Mouse (Mus musculus) c-Kit-positive CD71-positive TER-119-positive erythroid progenitor cells, embryonic 14.5 days (primary cell): ENCODE data around the gene Moap1.

Experiments
- DNase-seq: peaks from one replicate; pipeline ENCODE4 v3.0.0-alpha.2; 2013; ENCODE audit warnings: low spot score

Moap1 gene

GRCm38 (mm10) chr12:102743589-102744574 is at the start of gene Moap1, which contains the start of gene Tmem251:
TSS of gene Moap1 (minus strand) at chr12:102743661.
TSS of gene Tmem251 (plus strand) at chr12:102743762.
- peak; percentile 85 for DNase-seq

GRCm38 (mm10) chr12:102787927-102788326 is 44.5 kb upstream of the Moap1 start:
- DNase-seq: no peak

GRCm38 (mm10) chr12:102785593-102785985 is 42.1 kb upstream of the Moap1 start:
- no peak for DNase-seq

- no peak for DNase-seq
These were observed 41.6 kb upstream of the Moap1 start for GRCm38 (mm10) chr12:102784899-102785592.

DNA sequence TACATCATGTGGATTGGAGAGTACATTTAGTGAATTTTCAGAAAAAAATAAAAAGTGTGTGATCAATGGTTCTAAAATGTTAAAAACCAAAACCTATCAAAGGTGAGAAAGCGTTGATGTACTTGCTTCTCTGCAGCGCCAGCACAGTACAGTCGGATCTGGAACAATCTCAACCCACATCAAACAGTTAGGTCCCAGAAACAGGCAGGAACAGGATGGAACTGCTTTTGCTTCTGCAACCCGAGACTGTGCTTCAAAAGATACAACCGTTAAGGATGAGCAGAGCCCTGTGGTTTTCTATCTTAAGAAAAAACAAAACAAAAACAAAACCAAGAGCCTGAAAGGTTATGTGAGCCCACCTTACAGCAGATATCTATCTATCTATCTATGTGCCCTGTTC is 39.4 kb upstream of the Moap1 start:
- DNase-seq: no peak

DNA sequence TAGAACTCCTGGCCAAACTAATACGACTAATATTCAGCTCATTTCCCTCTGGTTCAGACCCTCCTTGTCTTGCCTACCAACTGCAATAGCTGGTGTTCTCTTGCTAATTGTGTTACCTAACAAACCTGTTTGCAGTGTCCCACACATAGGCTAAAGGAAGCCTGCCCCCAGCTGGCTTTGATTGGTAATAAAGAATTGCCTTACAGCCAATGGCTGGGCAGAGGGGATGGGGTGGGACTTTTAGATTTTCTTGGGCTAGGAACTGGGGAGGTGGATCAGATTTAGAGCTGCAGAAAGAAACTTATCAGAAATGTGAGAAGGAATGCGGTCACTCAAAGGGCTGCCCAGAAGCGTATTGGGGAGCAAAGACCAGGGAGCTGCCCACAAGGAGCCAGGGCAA is 36.0 kb upstream of the Moap1 start:
- DNase-seq: no peak

DNA sequence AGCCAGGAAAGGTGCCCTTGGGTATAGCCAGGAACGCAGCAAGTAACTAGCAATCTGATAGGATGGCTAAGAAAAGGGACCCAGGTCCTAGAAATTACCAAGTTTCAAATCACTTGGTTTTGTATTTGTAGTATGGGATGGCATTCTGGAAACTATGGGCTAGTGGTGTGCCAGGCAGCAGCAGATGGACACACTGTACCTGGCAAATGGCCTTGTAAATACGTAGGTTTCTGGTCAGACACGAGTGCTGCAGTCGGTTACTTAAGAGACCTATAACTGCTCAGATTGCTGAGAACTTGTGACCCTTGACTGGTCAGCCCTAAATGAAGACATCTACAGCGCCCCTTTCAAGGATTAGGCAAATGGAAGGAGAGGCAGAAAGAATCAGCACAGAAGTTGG is 34.7 kb upstream of the Moap1 start:
- no peak for DNase-seq

DNA sequence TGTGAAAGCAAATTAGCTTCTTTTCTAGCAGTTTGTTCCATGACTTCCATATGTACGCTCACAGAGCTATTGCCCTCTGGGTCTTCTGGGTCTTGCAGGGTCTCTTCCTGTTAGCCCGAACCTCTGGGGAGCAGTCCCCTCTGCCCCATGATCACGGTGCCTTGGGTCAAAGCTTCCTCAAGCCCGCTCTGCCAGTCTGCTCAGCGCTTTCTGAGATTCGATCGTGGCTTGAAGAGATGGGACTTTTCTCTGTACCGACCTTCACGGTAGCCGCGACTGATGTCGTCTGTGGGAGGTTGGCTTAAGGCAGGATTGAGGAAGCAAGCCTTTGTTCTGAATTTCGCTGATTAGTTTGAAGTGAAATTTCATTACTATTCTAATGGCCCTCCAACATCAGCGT is 32.6 kb upstream of the Moap1 start:
- no peak for DNase-seq

- no peak for DNase-seq
These were observed 29.2 kb upstream of the Moap1 start for GRCm38 (mm10) chr12:102772676-102773075.

GRCm38 (mm10) chr12:102771601-102772000 is 28.1 kb upstream of the Moap1 start:
- DNase-seq: no peak

DNA sequence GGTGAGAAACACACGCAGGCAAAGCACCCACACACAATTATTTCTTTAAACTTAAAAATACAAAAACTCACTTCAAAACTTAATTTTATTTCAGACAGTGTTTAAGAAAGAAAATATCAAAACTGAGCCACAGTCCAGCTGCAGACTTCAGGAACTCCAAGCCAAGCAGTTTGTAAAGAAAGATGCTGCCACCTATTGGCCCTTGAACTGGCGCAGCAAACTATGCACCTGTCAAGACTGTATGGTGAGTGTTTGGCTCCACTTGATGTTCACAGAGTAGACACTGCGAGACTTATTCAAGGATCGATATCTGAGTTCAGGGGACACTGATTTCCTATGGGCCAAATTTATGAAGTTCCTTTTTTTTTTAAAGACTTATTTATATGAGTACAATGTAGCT is 25.5 kb upstream of the Moap1 start:
- DNase-seq: no peak

DNA sequence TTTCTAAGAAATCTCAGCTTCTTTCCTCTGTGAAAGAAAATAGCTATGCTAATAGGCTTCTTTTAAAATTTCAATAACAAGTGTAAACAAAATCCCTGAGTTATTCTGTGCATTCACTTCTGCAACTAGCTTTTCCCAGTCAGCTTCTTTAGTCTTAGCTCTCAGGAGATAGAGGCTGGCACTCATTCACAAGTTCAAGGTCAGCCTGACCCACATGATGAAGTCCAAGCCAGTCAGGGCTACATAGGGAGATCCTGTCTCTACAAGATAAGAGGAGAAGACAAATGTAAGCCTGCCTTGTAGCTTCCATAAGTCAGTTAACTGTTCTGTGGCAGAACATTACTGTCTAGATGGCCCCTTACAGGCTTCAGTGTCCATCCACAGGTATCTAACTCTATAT is 20.2 kb upstream of the Moap1 start:
- no peak for DNase-seq

- no peak for DNase-seq
These were observed 18.2 kb upstream of the Moap1 start for GRCm38 (mm10) chr12:102761668-102762067.

GRCm38 (mm10) chr12:102758936-102759335 is 15.5 kb upstream of the Moap1 start:
- no peak for DNase-seq

DNA sequence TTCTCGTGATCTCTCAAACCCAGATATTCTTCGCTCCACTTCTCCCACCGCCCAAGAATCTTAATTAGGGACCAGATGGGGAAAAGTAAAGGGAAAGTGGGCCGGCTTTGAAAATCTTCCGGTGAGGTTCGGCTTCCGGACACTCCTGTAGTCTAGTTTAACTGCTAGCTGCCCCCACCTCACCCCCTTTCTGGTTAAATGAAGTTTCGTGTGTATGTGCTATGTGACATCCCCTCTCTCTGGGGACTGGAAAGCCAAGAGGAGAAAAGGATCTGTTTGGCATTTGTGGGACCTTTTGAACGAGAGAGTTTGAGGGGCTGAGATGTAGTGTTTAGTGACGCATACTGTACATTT is 14.9 kb upstream of the Moap1 start, which contains the start of gene Gm20604:
Gm20604 (minus strand) TSS at position 270 of the 354 bp plus-strand sequence.
- peak; percentile 24 for DNase-seq

DNA sequence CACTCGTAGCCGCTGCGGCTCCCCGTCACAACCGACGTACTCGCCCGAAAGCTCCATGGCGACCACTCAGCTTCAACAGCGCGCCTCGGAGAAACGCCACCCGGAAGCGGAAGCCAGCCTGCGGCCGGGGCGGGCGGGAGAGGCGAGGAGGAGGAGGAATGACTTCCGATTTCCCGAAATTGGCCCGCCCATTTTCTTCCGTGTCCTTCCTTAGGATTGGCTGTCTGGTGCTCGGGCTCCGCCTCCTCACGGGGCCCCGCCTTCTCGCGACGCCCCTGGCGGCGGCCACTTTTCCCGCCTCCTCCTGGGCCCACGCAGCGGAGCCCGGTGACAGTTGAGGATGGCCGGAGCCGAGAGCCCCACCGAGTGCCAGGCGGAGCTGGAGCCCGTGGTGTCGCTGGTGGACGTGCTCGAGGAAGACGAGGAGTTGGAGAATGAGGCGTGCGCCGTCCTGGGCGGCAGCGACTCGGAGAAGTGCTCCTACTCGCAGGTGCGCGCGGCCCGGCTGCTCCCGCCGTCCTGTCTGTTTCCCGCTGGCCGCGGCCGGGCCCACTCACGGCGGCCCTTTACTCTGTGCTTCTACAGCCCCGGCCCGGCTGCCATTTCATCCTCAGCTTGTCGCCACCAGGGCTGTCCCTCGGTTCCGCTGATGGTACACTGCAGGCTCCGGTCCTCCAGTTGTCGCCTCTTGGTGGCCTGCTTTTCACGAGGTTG is 14.4 kb upstream of the Moap1 start, which contains the start of the genes Gm28051, Gon7 and Ubr7:
Gm28051 (minus strand) TSS at position 77 of the 714 bp plus-strand sequence.
Gon7 (minus strand) TSS at position 115 of the 714 bp plus-strand sequence.
Ubr7 (plus strand) TSS at position 279 of the 714 bp plus-strand sequence.
- peak; percentile 97 for DNase-seq

GRCm38 (mm10) chr12:102757055-102757688 is 13.7 kb upstream of the Moap1 start:
- DNase-seq: peak; percentile 32

- peak; percentile 65 for DNase-seq
These were observed 12.8 kb upstream of the Moap1 start for GRCm38 (mm10) chr12:102756304-102756703.

- DNase-seq: no peak
These were observed 4.8 kb upstream of the Moap1 start for GRCm38 (mm10) chr12:102748256-102748655.

DNA sequence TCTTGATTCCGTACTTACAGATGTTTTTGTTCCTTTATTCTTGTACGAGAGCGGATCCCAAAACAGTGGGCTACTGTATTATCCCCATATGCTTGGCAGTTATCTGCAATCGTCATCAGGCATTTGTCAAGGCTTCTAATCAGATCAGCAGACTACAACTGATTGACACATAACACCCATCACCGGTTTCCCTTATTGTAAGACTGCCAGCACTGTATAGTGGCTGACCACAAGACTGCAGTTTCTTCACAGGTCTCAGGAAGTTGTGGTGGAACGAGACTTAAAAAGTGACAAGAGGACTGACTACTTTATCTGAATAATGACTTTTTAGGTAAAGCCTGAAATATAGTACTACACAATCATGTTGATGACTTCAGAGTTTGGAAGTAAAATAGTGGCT is 1.4 kb upstream of the Moap1 start:
- DNase-seq: no peak

- DNase-seq: no peak
These were observed 349 bp downstream of the Moap1 start for GRCm38 (mm10) chr12:102743036-102743588.
